Mouse (Mus musculus): ENCODE measurements at regions not wholly inside any gene's neighbourhood (a gene's known extent, or its start where the extent isn't known, plus 50 kb on each side); places are given as distances from the start of the nearest gene placed in this dataset.

GRCm38 (mm10) chr13:107306232-107306631 is 284.3 kb upstream of the Kif2a start:
- DNase-seq (ENCODE audit: low spot score in 2 of 2): no peak

GRCm38 (mm10) chr13:107305738-107306137 is 283.8 kb upstream of the Kif2a start:
- no peak for DNase-seq (ENCODE audit: low spot score in 2 of 2)

GRCm38 (mm10) chr13:107303878-107304277 is 282.0 kb upstream of the Kif2a start:
- no peak for DNase-seq (ENCODE audit: low spot score in 2 of 2)

- no peak for DNase-seq (ENCODE audit: low spot score in 2 of 2)
Measured at GRCm38 (mm10) chr13:107303322-107303721, 281.4 kb upstream of the Kif2a start.

- DNase-seq (ENCODE audit: low spot score in 2 of 2): no peak
Measured at GRCm38 (mm10) chr13:107300792-107301191, 278.9 kb upstream of the Kif2a start.

- DNase-seq (ENCODE audit: low spot score in 2 of 2): no peak
Measured at GRCm38 (mm10) chr13:107264581-107264980, 242.7 kb upstream of the Kif2a start.

GRCm38 (mm10) chr13:107261479-107262050 is 239.6 kb upstream of the Kif2a start:
- DNase-seq (ENCODE audit: low spot score in 2 of 2): no peak

- no peak for DNase-seq (ENCODE audit: low spot score in 2 of 2)
Measured at GRCm38 (mm10) chr13:107260274-107260673, 238.3 kb upstream of the Kif2a start.

- peak in 1 of 2 experiments; percentile 17 for DNase-seq (ENCODE audit: low spot score in 2 of 2)
Measured at GRCm38 (mm10) chr13:107247792-107248505, 226.0 kb upstream of the Kif2a start.

GRCm38 (mm10) chr13:107246956-107247751 is 225.2 kb upstream of the Kif2a start:
- no peak for DNase-seq (ENCODE audit: low spot score in 2 of 2)

GRCm38 (mm10) chr13:107244173-107244572 is 222.2 kb upstream of the Kif2a start:
- DNase-seq (ENCODE audit: low spot score in 2 of 2): no peak

- no peak for DNase-seq (ENCODE audit: low spot score in 2 of 2)
Measured at GRCm38 (mm10) chr13:107239035-107239387, 217.1 kb upstream of the Kif2a start.

- DNase-seq (ENCODE audit: low spot score in 2 of 2): no peak
Measured at GRCm38 (mm10) chr13:107238364-107239034, 216.6 kb upstream of the Kif2a start.

- no peak for DNase-seq (ENCODE audit: low spot score in 2 of 2)
Measured at GRCm38 (mm10) chr13:107219456-107219855, 197.5 kb upstream of the Kif2a start.

GRCm38 (mm10) chr13:107218351-107218750 is 196.4 kb upstream of the Kif2a start:
- peak; percentile 38 to 40 for DNase-seq (ENCODE audit: low spot score in 2 of 2)

GRCm38 (mm10) chr13:107217825-107218224 is 195.9 kb upstream of the Kif2a start:
- no peak for DNase-seq (ENCODE audit: low spot score in 2 of 2)

GRCm38 (mm10) chr13:107213281-107213680 is 191.4 kb upstream of the Kif2a start:
- no peak for DNase-seq (ENCODE audit: low spot score in 2 of 2)

GRCm38 (mm10) chr13:107210676-107211075 is 188.8 kb upstream of the Kif2a start:
- DNase-seq (ENCODE audit: low spot score in 2 of 2): no peak

- peak; percentile 53 to 59 for DNase-seq (ENCODE audit: low spot score in 2 of 2)
Measured at GRCm38 (mm10) chr13:107207354-107208181, 185.6 kb upstream of the Kif2a start.

- DNase-seq (ENCODE audit: low spot score in 2 of 2): no peak
Measured at GRCm38 (mm10) chr13:107199875-107200274, 177.9 kb upstream of the Kif2a start.

- DNase-seq (ENCODE audit: low spot score in 2 of 2): no peak
Measured at GRCm38 (mm10) chr13:107193426-107193825, 171.5 kb upstream of the Kif2a start.

Measured in frontal cortex, postnatal 10 days (tissue).